Mouse (Mus musculus) kidney, adult 11 months (tissue): ENCODE data around the gene Ddx17.

Experiments
- DNase-seq: peaks from one replicate; pipeline ENCODE4 v3.0.0; 2022

Gene Ddx17

GRCm38 (mm10) chr15:79546410-79547288, at the start of gene Ddx17:
Ddx17 (minus strand) TSS chr15:79546741.
- peak; percentile 95 for DNase-seq

GRCm38 (mm10) chr15:79581581-79581980, 35.0 kb upstream of the Ddx17 start:
- DNase-seq: no peak

GRCm38 (mm10) chr15:79577671-79578426, 31.3 kb upstream of the Ddx17 start:
- DNase-seq: no peak

GRCm38 (mm10) chr15:79576947-79577346, 30.4 kb upstream of the Ddx17 start:
- DNase-seq: no peak

GRCm38 (mm10) chr15:79575543-79576222, 29.1 kb upstream of the Ddx17 start:
- no peak for DNase-seq

DNA sequence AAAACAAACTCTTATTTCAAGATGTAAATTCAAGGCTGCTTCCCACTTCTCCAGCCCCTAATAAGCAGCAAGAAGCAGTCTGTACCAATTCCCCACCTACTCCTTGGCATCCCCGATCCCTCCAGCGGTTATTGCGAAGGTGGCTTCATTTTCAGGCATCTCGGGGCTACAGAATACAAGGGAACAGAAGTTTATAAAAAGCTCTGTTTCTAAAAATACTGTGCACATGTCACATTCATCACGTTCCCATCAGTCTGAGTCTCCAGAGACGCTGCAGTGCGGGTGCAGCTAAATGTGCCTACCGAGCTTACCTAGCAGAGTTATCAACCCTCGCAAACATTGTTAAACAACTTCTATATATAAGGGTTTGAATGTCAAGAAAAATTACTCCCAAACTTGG, 15.9 kb upstream of the Ddx17 start:
- DNase-seq: no peak

- no peak for DNase-seq
Observed at GRCm38 (mm10) chr15:79559649-79560048, 13.1 kb upstream of the Ddx17 start.

- DNase-seq: no peak
Observed at GRCm38 (mm10) chr15:79552566-79552965, 6.0 kb upstream of the Ddx17 start.

DNA sequence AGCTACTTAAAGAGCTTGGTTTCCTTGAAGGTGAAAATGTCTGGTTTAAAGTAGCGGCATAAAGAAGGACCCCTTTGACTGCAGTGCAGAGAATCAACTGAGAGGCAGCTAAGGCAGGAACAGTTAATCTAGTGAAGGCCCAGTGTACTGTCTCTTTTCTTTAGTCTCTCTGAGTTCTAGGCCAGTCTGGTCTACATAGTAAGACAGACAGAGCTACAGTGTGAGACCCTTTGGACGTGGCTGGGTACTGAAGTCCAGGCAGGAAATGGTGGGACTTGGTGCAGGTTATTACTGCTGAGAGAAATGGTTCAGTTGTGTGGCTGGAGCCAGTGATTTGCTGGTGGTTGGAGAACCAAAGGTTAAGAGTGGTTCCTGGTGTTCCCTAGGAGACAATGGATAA, 1.7 kb upstream of the Ddx17 start:
- no peak for DNase-seq

DNA sequence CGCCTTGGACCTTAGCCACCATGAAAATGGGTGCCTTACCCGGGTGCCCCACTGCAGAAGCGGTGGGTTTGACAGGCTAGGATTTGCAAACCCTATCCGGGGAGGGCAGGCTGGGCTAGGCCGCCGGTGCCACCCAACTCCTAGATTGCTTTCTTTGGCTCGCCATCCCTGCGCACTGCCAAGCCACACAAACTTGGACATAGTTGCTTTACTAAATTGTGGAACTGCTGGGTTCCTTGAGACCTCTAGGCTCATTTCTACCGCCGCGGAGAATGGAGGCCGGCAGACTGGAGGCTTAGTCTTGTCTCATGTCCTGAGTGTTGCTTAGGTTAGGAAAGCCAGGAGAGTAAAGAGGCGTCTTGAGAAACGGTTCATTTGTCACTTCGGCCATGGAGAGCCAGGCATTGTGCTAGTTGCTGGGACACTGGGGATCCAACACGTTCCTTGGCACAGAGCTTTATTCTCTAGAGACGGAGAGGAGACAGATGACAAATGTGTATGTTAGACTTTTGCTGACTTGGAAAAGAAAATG, 814 bp upstream of the Ddx17 start:
- peak; percentile 23 for DNase-seq

DNA sequence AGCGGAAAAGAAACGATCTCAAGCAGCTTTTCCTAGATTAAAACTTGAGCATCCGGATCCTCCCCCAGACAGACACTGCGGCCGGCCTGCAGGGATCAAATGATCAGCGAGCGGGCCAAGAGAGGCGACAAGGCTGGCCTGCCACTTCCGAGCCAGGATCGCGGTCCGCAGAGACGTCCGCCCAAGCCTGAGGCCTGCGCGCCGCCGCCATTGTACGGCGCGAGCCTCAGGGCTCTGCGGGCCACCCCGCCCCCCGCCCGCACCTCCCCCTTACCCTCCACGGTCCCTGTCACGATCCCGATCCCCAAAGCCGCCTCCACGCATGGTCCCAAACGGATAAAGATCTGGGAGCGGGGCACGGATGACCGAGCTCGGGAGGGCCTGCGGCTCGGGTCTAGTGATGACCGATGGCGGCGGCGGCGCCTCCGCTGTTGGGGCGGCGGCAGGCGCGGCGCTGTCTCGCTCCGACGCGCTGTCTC, 581 bp downstream of the Ddx17 start:
- peak; percentile 68 for DNase-seq

GRCm38 (mm10) chr15:79545496-79545895, 1.0 kb downstream of the Ddx17 start:
- DNase-seq: no peak

GRCm38 (mm10) chr15:79543968-79544367, 2.6 kb downstream of the Ddx17 start:
- no peak for DNase-seq

DNA sequence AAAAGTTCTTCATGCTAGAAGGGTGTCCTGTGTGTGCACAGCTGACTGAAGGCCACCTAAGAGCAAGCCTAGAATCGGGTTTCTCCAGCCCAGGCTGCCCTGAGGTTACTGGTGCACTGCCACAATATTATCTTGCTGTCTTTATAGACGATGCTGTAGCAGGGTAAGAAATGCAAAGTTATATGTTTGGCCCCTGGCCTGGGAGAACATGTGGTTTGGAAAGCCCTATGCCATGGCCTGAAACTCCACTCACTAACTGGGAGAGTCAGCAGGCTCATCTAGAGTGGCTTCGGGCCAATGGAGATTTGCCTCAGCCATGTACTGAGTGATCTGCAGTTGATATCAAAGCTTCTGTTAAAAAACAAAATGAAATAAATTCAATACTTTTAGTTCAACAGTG, 12.7 kb downstream of the Ddx17 start:
- no peak for DNase-seq

DNA sequence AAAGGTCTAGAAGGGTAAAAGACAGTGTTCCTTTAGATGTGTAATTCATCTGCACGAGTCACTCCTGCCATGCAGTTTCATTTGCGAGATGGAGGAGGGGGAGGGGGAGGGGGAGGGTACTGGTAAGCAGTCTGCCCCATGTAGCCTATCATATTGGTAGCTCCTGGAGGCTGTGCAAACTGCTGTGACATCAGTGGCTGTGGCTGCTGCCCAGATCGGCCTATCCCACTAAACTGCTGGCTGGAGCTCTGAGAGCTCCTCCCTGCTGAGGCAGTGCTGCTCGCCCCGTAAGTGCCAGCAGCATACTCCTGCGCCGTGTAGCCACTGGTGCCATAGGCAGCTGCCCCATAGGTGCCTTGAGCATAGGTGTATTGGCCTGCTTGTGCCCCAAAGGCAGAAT, 16.6 kb downstream of the Ddx17 start:
- no peak for DNase-seq

DNA sequence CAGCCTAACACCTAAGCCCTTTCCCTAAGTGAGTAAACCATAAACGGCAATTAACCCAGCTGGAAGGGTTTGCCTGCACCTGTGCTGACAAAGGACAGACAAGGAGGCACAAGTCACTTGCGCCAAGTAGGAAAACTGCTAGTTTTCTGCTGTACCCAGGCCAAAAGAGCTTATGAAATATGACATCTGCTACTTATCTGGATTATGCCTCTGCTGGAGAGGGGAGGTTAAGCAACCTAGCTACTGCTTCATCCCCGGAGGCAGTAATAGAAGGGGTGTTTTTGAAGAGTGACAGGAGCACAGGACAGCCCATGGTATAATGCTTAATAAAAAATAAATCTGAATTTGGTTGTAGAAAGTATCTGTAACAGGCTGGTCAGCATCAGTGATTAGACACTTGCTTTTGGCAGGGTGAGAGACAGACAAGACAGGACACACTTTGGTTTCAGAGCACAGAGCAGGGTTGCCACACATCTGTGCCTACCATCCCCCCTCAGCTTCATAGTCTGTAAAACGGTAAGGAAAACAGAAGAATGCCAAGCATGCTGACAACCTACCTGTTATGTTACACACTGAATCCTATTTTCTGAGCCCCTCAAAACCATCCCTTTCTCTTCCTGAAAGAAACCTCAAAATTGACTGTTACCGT, 18.4 kb downstream of the Ddx17 start:
- DNase-seq: no peak

DNA sequence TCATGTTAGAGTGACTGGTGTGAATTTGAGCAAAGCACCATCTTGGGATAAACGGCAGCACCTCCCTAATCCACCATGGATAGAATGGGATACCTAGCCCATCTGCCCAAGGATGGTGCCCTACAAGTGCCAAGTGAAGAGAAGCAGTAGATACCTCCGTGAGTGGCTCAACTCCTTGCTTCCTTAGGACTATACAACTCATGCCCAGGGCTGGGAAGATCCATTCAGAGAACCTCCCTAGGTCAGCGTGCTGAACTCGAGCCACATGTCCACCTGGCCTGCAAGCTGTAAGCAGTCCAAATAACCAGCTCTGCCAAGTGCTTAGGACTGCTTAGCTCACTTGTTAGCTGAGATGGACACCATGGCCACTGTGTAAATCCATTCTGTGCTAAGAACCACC, 19.3 kb downstream of the Ddx17 start:
- DNase-seq: no peak

DNA sequence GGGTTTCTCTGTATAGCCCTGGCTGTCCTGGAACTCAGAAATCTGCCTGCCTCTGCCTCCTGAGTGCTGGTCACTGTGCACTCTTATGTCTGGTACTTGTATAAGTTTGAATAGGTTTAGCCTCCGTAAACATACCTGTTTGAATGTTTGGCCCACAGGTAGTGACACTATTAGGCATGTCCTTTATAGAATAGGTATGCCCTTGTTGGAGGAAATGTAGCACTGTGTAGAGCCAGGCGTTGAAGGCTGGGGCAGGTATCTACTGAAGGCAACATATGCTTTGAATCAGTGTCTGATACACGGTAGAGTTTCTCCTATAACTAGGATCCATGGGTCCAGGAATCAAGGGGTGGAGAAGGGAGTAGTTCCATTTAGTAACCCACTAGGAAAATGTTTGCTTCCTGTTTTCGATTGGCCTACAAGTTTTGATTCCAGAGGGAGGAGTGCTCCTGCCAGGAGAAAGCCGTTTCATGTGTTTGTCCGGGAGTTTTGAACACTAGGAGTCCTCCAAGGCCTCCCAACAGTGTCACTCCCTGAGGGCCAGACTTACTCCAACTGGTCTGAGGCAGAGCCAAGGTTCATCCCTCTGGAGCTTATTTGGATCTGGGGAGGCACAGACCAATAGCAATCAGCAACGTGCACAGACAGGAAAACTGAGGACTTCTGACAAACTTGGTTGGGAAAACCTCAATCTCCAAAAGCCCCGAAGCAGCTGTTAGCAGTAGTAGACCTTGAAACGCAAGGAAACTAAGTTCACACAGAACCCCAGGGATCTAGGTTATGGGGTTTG, 20.4 kb downstream of the Ddx17 start:
- DNase-seq: no peak

- DNase-seq: no peak
Observed at GRCm38 (mm10) chr15:79525564-79525963, 21.0 kb downstream of the Ddx17 start.

GRCm38 (mm10) chr15:79519400-79520220, 26.9 kb downstream of the Ddx17 start:
- DNase-seq: no peak

DNA sequence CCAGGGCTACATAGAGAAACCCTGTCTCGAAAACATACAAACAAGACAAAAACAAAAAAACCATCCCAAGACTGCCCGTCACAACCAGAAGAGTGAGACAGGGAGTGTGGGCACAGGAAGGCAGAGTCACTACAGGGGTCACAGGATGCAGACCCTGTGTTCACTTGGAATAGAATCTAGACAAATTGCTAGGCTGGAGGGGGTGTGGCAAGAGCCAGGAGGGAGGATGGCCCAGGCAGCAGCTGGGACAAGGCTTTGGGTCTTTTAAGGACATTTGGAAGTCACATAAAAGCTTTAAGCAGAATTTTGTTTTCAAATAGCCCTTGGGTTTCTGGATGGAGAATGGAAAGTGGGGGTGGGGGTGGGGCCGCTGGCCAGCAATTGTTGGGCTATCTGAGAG, 28.0 kb downstream of the Ddx17 start:
- no peak for DNase-seq
